Mouse (Mus musculus) ovary, postnatal 10 days (tissue): ENCODE data around the gene Ankra2.

Source experiments
- DNase-seq: peaks from one replicate; pipeline ENCODE4 v3.0.0; 2022; ENCODE audit warnings: low spot score

Gene Ankra2

DNA sequence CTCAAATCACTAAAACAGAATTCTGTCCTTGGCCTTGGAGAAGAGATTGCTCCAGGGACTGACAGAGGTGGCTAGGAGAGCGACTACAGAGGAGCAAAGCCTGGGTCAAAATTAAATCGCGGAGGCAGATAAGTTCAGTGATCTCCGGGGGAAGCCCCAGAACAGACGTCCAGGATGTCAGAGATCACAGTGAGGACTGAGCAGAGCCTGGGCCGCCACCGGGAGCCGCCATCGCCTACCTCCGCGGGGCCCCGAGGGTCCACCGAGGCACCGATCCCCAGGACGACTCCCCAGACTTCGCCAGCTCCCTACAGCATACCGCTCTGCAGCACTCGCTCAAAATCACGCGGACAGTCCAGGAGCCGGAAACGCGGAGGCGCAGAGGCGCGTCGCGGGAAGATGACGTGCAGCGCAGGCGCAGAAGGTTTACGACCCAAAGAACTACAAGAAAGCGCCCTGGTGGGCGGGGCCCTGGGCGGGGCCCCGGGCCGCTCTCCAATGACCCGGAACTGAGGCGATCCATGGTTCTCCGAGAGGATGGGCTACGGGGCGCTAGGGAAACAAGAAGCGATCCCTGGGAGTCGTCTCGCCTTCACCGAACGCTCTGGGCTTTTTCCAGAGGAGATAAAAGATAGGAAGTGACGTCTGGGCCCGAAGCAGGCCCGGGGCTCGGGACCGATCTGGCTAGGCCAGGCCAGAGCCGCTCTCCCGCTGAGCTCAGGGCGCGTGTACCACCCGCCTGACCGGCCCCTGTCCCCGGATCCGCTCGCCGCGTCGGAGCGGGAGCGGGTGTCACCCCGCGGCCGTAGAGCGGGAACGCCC lies at the start of gene Ankra2, which contains the start of gene Utp15:
TSS of gene Ankra2 (plus strand) at position 439 of the 822 bp plus-strand sequence.
TSS of gene Utp15 (minus strand) at position 406 of the 822 bp plus-strand sequence.
- DNase-seq, result peak; percentile 96

DNA sequence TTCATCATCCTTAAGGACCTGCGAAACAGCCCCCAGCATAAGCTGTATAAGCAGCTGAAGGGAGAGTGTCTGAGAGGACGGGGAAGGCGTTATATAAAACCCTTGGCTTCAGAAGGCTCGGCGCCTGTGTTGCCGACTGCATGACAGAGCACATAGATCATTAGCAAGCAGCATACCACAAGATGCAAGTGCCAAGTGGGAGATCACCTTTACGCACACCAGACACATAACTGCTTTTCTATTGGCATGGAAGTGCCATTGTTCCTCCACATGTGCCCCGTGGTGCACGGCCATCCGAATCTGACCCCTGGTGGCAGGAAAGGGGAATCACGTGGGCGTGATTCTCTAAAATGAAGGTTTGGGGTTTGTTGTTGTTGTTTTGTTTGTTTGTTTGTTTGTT lies 40.0 kb upstream of the Ankra2 start:
- no peak for DNase-seq

DNA sequence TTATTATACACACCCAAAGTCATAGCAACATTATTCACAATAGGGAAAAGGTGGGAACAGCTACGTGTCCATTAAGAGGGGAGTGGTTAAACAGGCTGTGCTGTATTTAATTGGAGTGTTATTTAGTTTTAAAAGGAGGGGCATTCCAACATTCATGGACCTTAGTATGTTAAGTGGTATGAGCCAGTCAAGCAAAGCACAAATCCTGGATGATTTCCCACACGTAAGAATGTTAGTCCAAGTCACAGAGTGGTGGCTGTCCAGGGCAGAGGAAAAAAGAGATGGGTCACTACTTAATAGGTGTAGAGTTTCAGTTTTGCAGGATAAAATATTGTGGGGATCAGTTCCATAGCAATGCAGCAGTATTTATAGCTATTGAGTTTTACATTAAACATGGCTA lies 36.6 kb upstream of the Ankra2 start:
- no peak for DNase-seq

DNA sequence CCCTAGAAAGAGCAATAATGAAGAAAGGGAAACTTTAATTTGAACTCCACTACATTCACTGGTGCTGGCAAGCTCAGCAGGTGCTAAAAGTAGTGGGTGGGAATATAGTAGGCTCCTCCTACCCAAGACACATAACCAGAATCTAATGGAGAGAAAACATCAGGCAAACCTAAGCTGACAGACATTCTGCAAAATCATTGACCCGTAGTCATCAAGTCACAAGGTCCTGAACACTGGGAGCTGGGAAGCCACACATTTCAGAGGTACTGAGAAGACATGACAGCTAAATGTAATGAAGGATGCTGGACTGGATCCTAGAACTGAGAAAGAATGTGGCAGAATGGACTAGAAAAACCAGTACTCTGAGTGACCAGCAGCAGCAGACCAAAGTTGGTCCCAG lies 32.4 kb upstream of the Ankra2 start:
- DNase-seq, result no peak

DNA sequence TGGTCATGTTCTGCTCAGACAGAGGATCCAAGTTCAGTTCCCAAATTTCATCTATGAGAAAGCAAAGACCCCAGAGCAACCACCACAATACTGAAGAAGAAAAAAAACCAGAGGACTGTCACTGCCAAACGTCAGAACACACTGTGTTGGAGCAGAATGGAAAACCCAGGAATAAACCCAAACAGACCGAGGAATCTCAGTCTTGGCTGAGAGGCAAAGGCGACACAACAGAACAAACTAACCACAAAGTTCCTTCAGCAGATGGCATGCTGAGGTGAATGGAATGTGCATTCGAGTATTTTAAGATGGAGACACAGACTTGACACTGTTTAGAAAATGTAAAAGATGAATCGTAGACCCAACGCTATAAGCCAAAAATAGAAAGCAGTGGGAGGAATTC lies 27.4 kb upstream of the Ankra2 start:
- no peak for DNase-seq

DNA sequence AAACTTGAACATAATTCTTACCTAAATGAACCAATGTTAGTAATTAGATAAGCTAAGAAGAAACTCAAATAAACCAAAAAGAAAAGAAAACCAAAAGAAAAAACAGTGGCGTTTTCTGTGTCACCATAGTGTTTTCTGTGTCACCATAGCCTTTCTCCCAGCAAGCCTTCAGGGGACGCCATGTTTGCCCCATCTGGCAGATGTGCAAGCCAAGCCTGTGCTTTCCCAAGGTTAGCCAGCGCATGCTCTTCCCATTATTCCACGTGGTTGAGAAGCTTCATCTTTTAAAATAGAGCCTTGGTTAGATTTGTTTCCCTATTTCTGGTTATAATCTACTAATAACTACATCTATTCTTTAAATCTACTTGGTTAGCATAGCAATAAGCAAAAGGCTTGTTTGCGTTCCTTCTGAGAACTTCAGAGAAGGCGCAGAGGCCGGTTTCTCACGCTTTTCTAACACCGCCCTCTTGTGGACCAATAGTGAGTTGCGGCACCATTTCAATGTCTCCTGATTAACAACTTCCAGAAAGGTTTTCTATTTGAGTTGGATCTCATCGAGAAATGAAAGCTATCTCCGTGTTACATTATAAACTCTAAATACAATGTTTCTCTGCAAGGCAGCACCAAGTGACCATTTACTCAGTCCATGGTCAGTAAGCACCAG lies 22.8 kb upstream of the Ankra2 start:
- peak; percentile 52 for DNase-seq

DNA sequence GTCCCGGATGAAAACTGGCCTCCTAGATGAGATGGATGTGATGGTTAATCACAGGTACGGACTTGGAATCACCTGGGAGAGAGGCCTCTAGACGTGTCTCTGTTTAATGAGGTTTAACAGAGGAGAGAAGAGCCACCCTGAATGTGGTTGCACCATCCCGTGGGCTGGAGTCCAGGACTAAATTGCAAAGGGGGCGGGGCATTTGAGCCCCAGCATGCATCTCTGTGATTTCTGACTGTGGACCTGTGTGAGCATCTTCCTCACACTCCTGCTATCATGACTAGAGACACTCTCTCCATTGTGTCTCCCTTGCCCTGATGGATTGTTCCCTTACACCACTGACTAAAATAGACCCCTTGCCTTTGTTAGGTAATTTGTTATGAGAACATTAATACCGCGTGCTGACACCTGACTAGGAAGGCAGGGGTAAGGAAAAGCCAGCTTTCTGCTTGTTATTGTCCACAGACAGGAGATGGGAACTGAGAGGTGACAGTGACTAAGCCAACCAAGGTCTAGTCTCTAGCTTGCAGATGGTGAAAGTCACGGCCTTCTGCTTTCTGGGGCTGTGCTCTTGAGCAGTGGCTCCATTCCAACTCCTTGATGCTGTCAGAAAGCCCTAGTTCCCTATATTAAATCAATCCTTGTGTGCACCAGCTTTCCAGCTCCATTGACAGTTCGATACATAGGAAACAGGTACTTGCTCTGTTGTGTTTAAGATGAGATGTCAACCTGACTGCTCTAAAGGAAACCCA lies 21.2 kb upstream of the Ankra2 start:
- no peak for DNase-seq

DNA sequence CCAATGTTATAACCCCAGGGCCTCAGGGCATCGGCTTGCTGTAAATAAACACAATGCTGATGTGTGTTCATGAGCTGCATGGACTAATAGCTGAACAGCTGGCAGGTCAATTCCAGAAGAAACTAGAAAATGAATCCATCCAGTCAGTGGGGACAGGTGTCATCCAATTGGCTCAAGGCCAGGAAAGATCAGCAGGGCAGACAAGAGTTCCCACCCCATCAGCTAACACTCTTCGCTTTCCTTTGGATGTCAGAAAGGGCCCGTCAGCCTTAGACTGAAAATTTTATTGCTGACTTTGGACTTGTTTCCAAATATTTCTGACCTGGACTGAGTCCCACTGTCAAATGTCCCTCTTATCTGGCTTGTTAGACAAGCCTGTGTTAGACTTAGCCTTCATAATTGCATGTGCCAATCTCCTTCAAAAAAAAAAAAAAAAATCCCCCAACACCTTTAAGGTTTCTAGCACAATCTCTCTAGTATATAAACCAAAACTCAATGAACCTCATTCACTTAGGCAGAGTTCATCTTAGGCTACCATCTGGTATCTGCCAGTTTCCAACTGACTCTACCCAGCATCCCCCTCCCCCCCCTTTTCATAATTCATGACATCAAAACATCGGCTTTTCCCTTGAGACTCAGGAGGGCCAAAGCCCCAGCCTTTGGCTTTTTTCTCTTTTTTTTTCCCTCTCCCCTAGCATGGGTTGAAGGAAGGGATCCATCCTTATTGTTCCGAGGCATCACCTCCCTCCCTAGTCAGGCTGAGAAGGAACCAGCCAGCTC lies 18.1 kb upstream of the Ankra2 start:
- no peak for DNase-seq

DNA sequence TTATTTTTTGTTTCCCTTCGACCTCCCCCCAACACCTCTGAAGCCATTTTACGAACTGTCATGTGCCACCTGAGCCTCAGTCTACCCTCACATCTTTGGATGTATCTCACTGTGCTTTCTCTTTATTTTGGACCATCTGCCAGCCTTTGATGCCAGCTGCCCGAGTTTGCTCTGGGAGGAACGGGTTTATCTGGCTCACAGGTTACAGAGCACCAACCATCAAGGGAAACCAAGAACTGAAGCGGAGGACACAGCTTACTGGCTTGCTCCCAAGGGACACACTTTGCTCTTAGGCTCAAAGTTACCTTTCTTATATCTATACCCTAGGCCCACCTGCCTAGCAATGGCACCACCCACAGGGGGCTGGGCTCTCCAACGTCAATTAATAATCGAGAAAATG lies 17.5 kb upstream of the Ankra2 start:
- no peak for DNase-seq

DNA sequence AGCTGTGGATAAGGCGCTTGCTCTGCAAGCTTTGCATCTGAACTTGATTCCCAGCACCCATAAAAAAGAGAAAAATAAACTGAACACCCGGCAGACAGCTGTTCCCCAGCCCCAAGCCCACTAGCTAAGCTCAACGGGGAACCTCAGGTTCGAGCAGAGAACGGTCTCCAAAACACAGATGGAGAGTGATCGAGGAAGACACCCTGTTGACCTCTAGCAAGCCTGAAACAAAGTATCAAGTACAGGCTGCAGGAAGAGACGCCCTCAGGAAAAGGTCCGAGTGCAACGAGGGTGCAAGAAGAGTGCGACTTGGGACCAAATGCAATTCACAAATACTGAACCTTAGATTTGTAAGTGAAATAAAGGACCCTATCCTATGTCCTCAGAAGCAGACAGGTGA lies 13.3 kb upstream of the Ankra2 start:
- no peak for DNase-seq

DNA sequence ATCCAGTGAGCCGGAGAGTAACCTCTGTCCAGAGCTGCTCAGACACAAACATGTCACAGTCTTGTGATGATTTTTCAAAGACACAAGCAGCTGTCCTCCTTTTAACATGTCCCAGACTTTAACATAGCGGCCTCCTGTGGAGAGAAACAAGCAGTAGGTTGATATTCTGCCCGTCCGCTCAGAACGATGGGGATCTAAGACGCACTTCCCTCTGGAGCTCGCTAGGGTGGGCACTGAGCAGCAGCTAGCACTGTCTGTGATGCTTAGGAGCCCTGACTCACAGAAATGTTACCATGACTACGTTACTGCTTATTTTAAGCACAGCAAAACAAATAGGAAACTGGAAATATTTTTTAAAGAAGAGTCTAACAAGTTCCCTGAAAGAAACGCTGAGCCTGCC lies 8.0 kb upstream of the Ankra2 start:
- no peak for DNase-seq

DNA sequence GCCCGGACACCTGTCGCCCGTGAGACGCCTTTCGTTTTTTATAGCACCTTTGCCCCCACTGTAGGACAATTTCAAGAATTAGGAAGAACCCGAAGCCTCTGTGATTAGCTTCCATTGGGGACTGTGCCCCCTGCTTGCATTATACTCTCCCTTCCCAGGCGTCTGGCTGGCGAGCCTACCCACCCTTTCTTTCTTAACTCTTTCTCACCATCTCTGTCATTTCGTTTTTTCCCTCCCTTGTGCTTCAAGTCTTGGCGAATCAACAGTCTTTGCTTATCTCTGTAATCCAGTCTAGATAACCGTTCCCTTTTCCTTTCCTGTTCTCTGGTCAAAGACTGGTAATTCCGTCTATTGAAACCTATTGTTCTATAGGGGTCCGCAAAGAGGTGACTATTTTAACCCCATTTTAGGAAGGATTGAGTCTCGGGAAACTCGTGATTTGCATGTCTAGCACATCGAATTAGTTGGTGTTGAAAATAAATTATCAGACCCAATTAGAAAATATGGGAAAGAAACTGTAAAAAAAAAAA lies 649 bp downstream of the Ankra2 start:
- DNase-seq, result no peak

DNA sequence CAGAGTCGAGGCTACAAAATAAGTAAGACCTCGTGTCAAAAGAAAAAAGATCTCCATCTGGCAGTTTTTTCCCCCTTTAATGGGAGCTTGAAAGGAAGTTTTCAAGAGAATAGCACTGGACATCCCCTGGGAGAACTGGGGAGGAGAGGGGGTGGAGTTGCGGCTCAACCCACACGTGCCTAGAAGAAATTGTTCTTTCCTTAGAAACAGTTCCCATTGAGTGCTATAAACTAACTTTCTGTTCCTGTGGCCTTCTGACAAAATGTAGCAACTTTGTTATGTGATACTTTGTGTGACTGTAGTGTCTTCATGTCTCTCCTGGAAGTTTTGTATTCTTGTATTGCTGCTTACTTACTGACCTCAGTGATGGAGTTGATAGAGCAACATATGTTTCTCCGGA lies 1.2 kb downstream of the Ankra2 start:
- no peak for DNase-seq

DNA sequence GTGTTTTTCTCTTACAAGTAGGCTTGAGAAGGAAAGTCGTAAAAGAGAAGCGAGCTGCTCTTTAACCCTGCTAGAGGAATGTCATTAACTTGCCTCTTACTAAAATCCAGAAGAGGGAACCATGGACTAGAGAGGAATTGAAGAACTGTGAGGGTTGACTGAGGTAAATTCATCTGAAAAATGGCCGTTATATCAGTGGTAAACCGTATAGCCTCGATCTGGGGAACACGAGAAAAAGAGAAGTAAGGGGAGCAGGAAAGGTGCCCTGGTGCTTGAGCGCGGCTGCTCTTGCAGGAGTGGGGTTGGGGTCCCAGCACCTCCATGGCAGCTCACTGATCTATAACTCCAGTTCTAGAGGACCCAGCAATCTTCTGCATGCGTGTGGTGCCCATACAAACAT lies 11.1 kb downstream of the Ankra2 start:
- DNase-seq, result no peak

DNA sequence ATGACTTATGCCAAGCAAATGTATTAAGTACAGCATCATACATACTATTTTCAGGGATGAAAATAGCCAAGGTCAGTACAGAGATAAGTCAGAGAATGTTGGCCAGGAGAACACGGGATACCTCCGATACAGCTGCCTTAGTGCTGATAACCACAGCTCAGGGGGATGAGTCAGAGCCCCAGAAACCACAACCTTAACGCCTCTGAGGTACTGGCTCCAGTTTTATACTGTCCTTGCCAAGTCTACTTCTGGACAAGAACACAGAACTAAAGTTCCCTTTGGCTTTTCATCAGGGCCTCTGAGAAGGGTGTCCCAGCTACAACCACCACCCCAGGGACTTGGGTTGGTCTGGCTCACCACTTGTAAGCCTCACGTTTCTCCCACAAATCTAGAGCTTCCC lies 12.8 kb downstream of the Ankra2 start:
- DNase-seq, result no peak

DNA sequence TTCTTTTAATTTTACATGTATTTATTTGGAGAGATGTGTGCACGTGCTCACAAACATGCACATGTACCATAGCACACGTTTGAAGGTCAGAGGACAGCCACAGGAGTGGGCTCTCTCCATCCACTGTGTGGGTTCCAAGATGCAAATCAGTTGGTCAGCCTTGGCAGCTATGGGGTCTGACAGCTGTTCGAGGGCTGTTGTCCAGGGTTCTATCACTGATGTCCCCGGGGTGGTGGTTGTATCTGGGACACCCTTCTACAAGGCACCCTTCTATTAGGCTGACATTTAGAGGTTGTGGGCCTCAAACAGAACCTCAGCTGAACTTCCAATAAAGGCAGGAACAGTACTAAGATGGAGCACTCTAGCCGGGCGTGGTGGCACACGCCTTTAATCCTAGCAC lies 13.4 kb downstream of the Ankra2 start:
- no peak for DNase-seq

DNA sequence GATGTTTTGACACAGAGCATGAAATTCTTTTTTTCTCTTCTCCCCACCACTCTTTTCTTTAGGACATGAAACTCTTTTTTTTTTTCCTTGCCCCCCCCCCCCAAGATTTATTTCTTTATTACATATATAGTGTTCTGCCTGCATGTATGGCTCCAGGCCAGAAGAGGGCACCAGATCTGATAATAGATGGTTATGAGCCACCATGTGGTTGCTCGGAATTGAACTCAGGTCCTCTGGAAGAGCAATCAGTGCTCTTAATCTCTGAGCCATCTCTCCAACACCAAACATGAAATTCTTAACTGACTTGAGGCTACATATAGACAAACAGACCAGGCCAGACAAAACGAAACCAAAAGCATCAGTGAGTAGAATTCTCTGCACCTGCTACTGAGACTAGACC lies 14.6 kb downstream of the Ankra2 start:
- DNase-seq, result no peak

DNA sequence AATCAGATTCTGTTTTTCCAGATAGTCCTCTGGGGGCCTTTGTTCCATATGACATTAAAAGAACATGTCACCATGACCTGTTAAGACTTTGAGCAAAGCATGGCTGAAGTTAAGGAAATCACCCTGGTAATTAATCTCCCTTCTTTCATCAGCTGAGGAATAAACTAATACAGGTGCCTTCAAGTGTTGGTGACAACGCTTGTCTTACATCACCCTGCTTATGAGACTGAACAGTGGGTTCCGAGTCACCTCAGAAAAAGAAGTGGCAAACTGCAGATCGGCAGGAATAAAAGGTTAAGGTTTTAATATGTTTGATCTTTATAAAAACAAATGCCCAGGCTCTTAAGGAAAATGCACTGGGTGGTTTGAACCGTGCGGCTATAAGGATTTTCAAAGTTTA lies 16.8 kb downstream of the Ankra2 start, which contains the start of gene Gm21976:
TSS of gene Gm21976 (plus strand) at position 202 of the 400 bp plus-strand sequence.
- no peak for DNase-seq

DNA sequence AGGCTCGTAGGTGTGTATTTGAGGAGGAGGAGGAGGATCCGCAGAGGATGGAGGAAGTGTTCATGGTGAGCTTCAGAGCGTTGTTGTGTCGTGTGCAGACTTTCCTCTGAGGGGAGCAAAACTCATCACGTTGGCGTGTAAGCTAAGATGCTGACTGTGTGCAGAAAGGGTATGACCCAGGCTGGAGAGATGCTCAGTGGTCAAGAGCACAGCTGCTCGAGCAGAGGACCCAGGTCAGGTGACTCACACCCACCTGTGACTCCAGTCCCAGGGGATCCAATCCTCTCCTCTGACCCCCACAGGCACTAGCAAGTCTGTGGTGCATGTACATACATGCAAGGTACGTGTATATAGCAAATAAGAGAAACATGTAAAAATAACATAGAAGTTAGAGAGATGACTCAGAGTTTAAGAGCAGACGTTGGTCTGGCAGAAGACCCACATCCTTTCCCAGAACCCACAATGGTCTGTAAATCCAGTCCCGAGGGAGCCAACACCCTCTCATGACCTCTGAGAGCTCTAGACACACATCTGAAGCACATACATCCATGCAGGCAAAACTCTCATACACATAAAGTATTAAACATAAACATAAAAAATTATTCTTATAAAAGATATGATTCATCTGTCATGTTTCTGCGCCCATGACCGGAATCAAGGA lies 18.2 kb downstream of the Ankra2 start:
- no peak for DNase-seq

DNA sequence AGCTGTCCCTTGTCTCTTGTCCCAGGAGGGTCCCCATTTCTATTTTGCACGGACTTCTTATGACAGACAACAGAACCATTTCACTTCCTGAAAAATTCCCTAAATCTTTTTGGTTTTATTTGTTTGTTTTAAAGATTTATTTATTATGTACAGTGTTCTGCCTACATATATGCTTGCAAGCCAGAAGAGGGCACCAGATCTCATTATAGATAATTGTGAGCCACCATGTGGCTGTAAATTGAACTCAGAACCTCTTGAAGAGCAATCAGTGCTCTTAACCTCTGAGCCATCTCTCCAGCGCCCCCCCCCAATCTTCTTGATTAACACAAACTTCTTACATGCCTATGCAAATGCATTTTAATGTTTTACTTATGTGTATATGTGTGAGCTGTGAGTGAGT lies 27.8 kb downstream of the Ankra2 start:
- DNase-seq, result no peak

DNA sequence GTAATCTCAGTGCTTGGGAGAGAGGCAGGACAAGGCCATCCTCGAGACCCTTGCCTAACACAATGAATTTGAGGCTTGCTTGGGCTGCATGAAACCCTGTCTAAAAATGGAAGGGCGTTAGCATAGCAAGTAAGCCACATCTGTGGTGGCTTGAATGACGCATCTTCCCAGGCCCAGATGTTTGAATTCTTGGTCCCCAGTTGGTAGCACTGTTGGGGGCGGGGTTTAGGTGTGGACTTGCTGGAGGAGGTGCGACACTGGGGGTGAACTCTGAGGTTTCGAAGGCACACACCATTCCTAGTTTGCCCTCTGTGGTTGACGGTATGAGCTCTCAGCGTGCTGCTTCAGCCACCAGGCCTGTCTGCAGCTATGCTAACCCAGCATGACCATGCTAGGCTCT lies 28.8 kb downstream of the Ankra2 start:
- no peak for DNase-seq
